Mouse (Mus musculus) MEL (cell line): ENCODE results near the gene Lama5.

Experiments used
- BHLHE40 ChIP-seq: IDR thresholded peaks from 2 replicates; pipeline ENCODE4 v1.6.1; 2012; ENCODE audit warnings: low read depth, mild to moderate bottlenecking, inconsistent platforms, low read length, improper control_type of control experiment, borderline replicate concordance
- CHD2 ChIP-seq: IDR thresholded peaks from 2 replicates; pipeline ENCODE4 v1.6.1; 2011; ENCODE audit warnings: low read length, improper control_type of control experiment
- CTCF ChIP-seq, 3 experiments: IDR thresholded peaks in 2 of 3; conservative IDR thresholded peaks in 1 of 3; 2 replicates each; pipeline ENCODE4 v1.5.1; 2011 to 2012; ENCODE audit warnings: low read length in 3 of 3, low read depth in 2 of 3, mild to moderate bottlenecking in 2 of 3, improper control_type of control experiment in 1 of 3, inconsistent platforms in 1 of 3, mixed read lengths in 1 of 3, moderate library complexity in 1 of 3; ENCODE audit not compliant: control insufficient read depth in 1 of 3, insufficient read depth in 1 of 3, poor library complexity in 1 of 3, severe bottlenecking in 1 of 3
- MAX ChIP-seq: IDR thresholded peaks from 2 replicates; pipeline ENCODE4 v1.6.1; 2011; ENCODE audit warnings: low read length, improper control_type of control experiment
- MEF2A ChIP-seq: IDR thresholded peaks from 2 replicates; pipeline ENCODE4 v1.6.1; 2014; ENCODE audit warnings: low read depth, mild to moderate bottlenecking, inconsistent platforms, low read length, improper control_type of control experiment; ENCODE audit not compliant: poor library complexity, insufficient replicate concordance, severe bottlenecking; ENCODE audit errors: extremely low read depth
- POLR2AphosphoS5 ChIP-seq: IDR thresholded peaks from 2 replicates; pipeline ENCODE4 v1.6.1; 2012; ENCODE audit warnings: low read depth, borderline replicate concordance, mild to moderate bottlenecking, inconsistent platforms, low read length, moderate library complexity, mixed read lengths
- ZKSCAN1 ChIP-seq: IDR thresholded peaks from 2 replicates; pipeline ENCODE4 v1.6.1; 2012; ENCODE audit warnings: low read depth, mild to moderate bottlenecking, inconsistent platforms, low read length, improper control_type of control experiment, moderate library complexity

DNA sequence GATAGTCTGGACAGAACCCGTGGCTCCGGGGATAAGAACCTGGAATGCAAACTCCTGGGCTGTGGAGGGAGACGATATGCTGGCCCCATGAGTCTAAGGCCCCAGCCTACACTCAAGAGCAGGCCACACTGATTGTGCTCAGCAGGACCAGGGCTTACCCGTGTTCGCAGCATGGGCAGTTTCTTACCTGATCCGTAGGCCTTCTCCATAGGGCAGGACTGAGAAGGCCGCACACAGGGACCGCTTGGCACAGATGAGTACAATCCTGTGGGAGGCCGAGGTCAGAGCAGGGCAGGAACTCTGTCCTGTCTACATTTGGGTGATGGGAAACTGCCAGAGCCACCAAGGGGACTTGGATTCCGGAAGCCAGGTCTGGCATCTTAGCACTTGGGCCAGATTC lies 37.2 kb upstream of the Lama5 start:
- no peak for TF ChIP-seq CHD2
- TF ChIP-seq BHLHE40 = no peak
- TF ChIP-seq MAX = no peak
- no peak for TF ChIP-seq CTCF (IDR thresholded peaks at IDR 0.05 in 2 of 3, conservative IDR thresholded peaks at IDR 0.05 in 1 of 3; ENCODE audit: control insufficient read depth in 1 of 3, insufficient read depth in 1 of 3, low read depth in 2 of 3, low read length in 3 of 3, poor library complexity in 1 of 3, severe bottlenecking in 1 of 3)
- TF ChIP-seq ZKSCAN1 = no peak
- TF ChIP-seq MEF2A = no peak
- no peak for TF ChIP-seq POLR2AphosphoS5
